Mouse (Mus musculus) cortical plate, adult 2 months (tissue): ENCODE data around the gene Galnt7. TPM values are rescaled to one million over a fixed set of nuclear protein-coding genes. Genes with fewer than 3 reads are reported as not detected.

Experiments used
- H3K27ac ChIP-seq: fragments of 200-500 bp; 2 replicates; pipeline ENCODE4 v1.5.1; 2012; ENCODE audit warnings: low read length, control low read depth, inconsistent platforms; ENCODE audit not compliant: insufficient read depth
- H3K4me1 ChIP-seq: fragments of 200-500 bp; 2 replicates; pipeline ENCODE4 v1.6.1; 2011; ENCODE audit warnings: low read length; ENCODE audit not compliant: control insufficient read depth, insufficient read depth
- H3K4me3 ChIP-seq: fragments of 200-500 bp; 2 replicates; pipeline ENCODE4 v1.5.1; 2011; ENCODE audit warnings: mild to moderate bottlenecking, low read length, control low read depth; ENCODE audit not compliant: insufficient read depth
- CTCF ChIP-seq: fragments of 200-500 bp; IDR thresholded peaks from 2 replicates; pipeline ENCODE4 v1.5.1; 2011; ENCODE audit warnings: mild to moderate bottlenecking, control low read depth, low read length; ENCODE audit not compliant: insufficient read depth; ENCODE audit errors: extremely low read depth
- POLR2A ChIP-seq: fragments of 200-500 bp; IDR thresholded peaks from 2 replicates; pipeline ENCODE4 v1.6.1; 2011; ENCODE audit warnings: mild to moderate bottlenecking, low read length, control low read depth; ENCODE audit not compliant: insufficient read depth; ENCODE audit errors: extremely low read depth
- polyA plus RNA-seq: library from polyadenylated mRNA; depleted of rRNA; stranded (reverse); fragments of >200 nt; gene quantifications from 2 replicates; pipeline ENCODE4 v1.2.3, GENCODE M21; 2012

The Galnt7 gene
- polyA plus RNA-seq, 1 experiment: 5.6 TPM

- Histone ChIP-seq H3K27ac (no peak overlapping the region), H3K4me3 (no peak overlapping the region), H3K4me1 (peaks cover 3% of the 10 kb centered on the region)
- TF ChIP-seq POLR2A (no peak), CTCF (no peak)
Measured at GRCm38 (mm10) chr8:57610706-57611418, 42.0 kb downstream of the Galnt7 start.

GRCm38 (mm10) chr8:57602511-57602910 is 50.3 kb downstream of the Galnt7 start:
- no peak overlapping the region for H3K4me3 ChIP-seq
- no peaks in the 10 kb centered on the region for H3K4me1 ChIP-seq
- TF ChIP-seq CTCF (no peak), POLR2A (no peak)
- no peak overlapping the region for H3K27ac ChIP-seq

- Histone ChIP-seq H3K4me1 (no peaks in the 10 kb centered on the region), H3K27ac (no peak overlapping the region), H3K4me3 (no peak overlapping the region)
- TF ChIP-seq POLR2A: no peak
- no peak for TF ChIP-seq CTCF
Measured at GRCm38 (mm10) chr8:57601987-57602418, 50.8 kb downstream of the Galnt7 start.

- Histone ChIP-seq H3K4me1 (no peaks in the 10 kb centered on the region), H3K4me3 (peak overlapping the region; percentile 26), H3K27ac (no peak overlapping the region)
- TF ChIP-seq POLR2A (no peak), CTCF (no peak)
Measured at GRCm38 (mm10) chr8:57599813-57600555, 52.8 kb downstream of the Galnt7 start.

GRCm38 (mm10) chr8:57595853-57596252 is 57.0 kb downstream of the Galnt7 start:
- no peaks in the 10 kb centered on the region for H3K4me1 ChIP-seq
- no peak overlapping the region for H3K27ac ChIP-seq
- TF ChIP-seq CTCF: no peak
- no peak for TF ChIP-seq POLR2A
- no peak overlapping the region for H3K4me3 ChIP-seq

GRCm38 (mm10) chr8:57594175-57594885 is 58.5 kb downstream of the Galnt7 start:
- Histone ChIP-seq H3K4me3 (no peak overlapping the region), H3K27ac (no peak overlapping the region), H3K4me1 (peaks cover 2% of the 10 kb centered on the region; the same call in 1 of the 2 replicates)
- TF ChIP-seq CTCF (no peak), POLR2A (no peak)

- H3K4me3 ChIP-seq: no peak overlapping the region
- peaks cover 2% of the 10 kb centered on the region; the same call in 1 of the 2 replicates for H3K4me1 ChIP-seq
- TF ChIP-seq CTCF (no peak), POLR2A (no peak)
- no peak overlapping the region for H3K27ac ChIP-seq
Measured at GRCm38 (mm10) chr8:57592604-57593003, 60.2 kb downstream of the Galnt7 start.

- H3K27ac ChIP-seq: no peak overlapping the region
- peaks cover 5% of the 10 kb centered on the region for H3K4me1 ChIP-seq
- TF ChIP-seq POLR2A (no peak), CTCF (no peak)
- H3K4me3 ChIP-seq: no peak overlapping the region
Measured at GRCm38 (mm10) chr8:57591681-57592080, 61.2 kb downstream of the Galnt7 start.

- Histone ChIP-seq H3K4me3 (no peak overlapping the region), H3K4me1 (peaks cover 5% of the 10 kb centered on the region), H3K27ac (no peak overlapping the region)
- TF ChIP-seq CTCF (no peak), POLR2A (no peak)
Measured at GRCm38 (mm10) chr8:57590015-57590414, 62.8 kb downstream of the Galnt7 start.
